In genomic region chr1:182408684-182409327, GRCm38 (mm10) we compare ENCODE assay signal across 8 mouse cellular contexts. TPM values are rescaled to one million over a fixed set of nuclear protein-coding genes. Genes with fewer than 3 reads are reported as not detected.
A peak's percentile ranks its signal among the peaks of the same experiment; 100 is the strongest.
DNase-seq lines count a peak whose midpoint lies in the region; ATAC-seq and TF ChIP-seq lines count a peak whose summit lies in the region.

TSS of gene Trp53bp2 (plus strand) at chr1:182409172.

- TF ChIP-seq POLR2A in cortical plate, adult 2 months (IDR thresholded peaks at IDR 0.05; ENCODE audit: extremely low read depth, insufficient read depth, low read length), result peak; percentile 76

- peaks cover 1% of the 10 kb centered on the region for H3K4me1 ChIP-seq in cortical plate, adult 2 months (ENCODE audit: control insufficient read depth, insufficient read depth, low read length)

- peak; percentile 89 for ATAC-seq in activated CD4-positive, CD25-positive, alpha-beta regulatory T cell, adult 4 months
- peak; percentile 88 for ATAC-seq in megakaryocyte progenitor cell, adult 5-6 weeks (replicated peaks; ENCODE audit: poor library complexity)

- peak within 1 kb of the TSS; percentile 51 for H3K27ac ChIP-seq in cortical plate, adult 2 months (ENCODE audit: insufficient read depth, low read length)

- TF ChIP-seq CTCF in cortical plate, adult 2 months (IDR thresholded peaks at IDR 0.05; ENCODE audit: extremely low read depth, insufficient read depth, low read length), result no peak

- H3K4me3 ChIP-seq in cortical plate, adult 2 months (ENCODE audit: insufficient read depth, low read length), result peak within 1 kb of the TSS; percentile 56

- peak; percentile 100 for DNase-seq in gastrocnemius, postnatal 10 days
- peak; percentile 99 for DNase-seq in induced T-regulatory cell, adult 2 months (ENCODE audit: low read depth)
- peak; percentile 92 to 99 for DNase-seq in left cerebral cortex, adult 9 months (ENCODE audit: low spot score in 2 of 2)
- peak; percentile 99 for DNase-seq in right cerebral cortex, postnatal 14 days
- peak; percentile 99 to 100 for DNase-seq in urinary bladder, postnatal 36 days (ENCODE audit: low spot score in 2 of 2)

RNA-seq across cellular contexts. Expression of gene Trp53bp2, which starts in this region (rescaled TPM):
- polyA plus RNA-seq in activated CD4-positive, CD25-positive, alpha-beta regulatory T cell, adult 4 months (2017; shearing (Covaris generic)), result 1 to 10 TPM; 7.7 TPM
- polyA plus RNA-seq in cortical plate, adult 2 months (2012; rRNA removed), result 13.4 and 14.0 TPM in 2 replicates
- 10 to 100 TPM; 14.2 to 14.5 TPM for total RNA-seq in gastrocnemius, postnatal 10 days (2021)
- total RNA-seq in megakaryocyte progenitor cell, adult 5-6 weeks (2015), result 12.3 and 17.5 TPM in 2 replicates
- total RNA-seq in megakaryocyte progenitor cell, adult 5-6 weeks (2017), result 7.5 and 10.6 TPM in 2 replicates

Comparison
In these comparisons a context has a peak if more than half of its experiments do, and no peak if none do; other contexts are left out.
1. Peak in every context shown above with its lines: DNase-seq, ATAC-seq, H3K4me3 ChIP-seq and H3K27ac ChIP-seq.